Mouse (Mus musculus): ENCODE results near the gene Spsb1. TPM values are rescaled to one million over a fixed set of nuclear protein-coding genes. Genes with fewer than 3 reads are reported as not detected.

Spsb1 gene
- 10 to 100 TPM; 22.5 to 28.0 TPM for total RNA-seq (2021)
- long read RNA-seq, experiment 1, transcript Spsb1-201 (3 exons, 3,092 nt), result major isoform, 11 of 21 reads
- long read RNA-seq, experiment 1, partial matches to known transcripts, result 0 of 21 reads
- long read RNA-seq, experiment 1, other reads (novel, unspliced or antisense), result 10 of 21 reads
- long read RNA-seq, experiment 2, transcript Spsb1-201 (3 exons, 3,092 nt), result major isoform, 14 of 21 reads
- long read RNA-seq, experiment 2, partial matches to known transcripts, result 0 of 21 reads
- long read RNA-seq, experiment 2, other reads (novel, unspliced or antisense), result 6 of 21 reads

GRCm38 (mm10) chr4:149954893-149955439 lies at the start of gene Spsb1:
Spsb1 (minus strand) TSS chr4:149955043.
- DNase-seq (ENCODE audit: low spot score in 2 of 2), result peak; percentile 96 to 98

DNA sequence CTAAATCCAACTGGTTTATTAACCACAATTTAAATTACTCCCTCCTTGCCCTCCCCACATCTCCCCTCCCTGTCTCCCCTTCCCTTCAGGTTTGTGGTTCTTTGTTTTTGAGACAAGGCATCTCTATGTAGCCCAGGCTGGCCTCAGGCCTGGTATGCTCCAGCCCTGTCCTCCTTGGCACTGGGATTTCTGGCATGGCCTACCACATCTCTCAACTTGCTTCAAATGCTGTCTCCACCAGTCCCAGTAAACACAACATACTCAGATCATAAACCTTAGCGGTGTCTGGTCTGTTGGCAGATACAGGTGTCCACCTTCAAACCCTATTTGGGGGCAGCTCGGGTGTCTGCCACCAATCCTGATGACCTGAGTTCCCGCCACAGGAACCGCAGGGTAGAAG lies 48.8 kb upstream of the Spsb1 start:
- no peak for DNase-seq (ENCODE audit: low spot score in 2 of 2)

GRCm38 (mm10) chr4:150003021-150003580 lies 48.3 kb upstream of the Spsb1 start:
- peak in 1 of 2 experiments; percentile 57 for DNase-seq (ENCODE audit: low spot score in 2 of 2)

DNA sequence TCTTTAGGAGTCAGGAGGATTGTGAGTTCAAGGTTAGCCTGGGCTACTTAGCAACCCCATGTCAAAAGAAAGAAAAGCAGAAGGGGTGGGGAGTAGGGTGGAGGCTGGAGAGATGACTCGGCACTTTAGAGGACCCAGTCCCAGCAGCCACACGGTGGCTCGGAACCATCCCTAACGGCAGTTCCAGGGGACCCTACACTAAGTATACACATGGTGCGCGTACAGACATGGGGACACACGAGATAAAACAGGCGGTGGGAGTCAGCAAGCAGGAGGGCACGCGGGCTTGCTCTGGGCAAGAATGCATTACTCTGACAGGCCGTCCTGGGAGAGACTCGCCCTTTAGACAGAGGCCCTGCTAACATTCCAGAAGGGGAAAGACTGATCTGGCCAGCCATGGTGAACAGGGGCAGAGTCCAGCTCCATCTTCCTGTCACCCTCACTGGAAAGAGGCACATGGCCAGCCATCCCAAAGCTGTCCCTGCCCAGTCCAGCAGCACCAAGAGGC lies 47.2 kb upstream of the Spsb1 start:
- DNase-seq (ENCODE audit: low spot score in 2 of 2), result no peak

- no peak for DNase-seq (ENCODE audit: low spot score in 2 of 2)
Observed at GRCm38 (mm10) chr4:150001221-150001860, 46.5 kb upstream of the Spsb1 start.

DNA sequence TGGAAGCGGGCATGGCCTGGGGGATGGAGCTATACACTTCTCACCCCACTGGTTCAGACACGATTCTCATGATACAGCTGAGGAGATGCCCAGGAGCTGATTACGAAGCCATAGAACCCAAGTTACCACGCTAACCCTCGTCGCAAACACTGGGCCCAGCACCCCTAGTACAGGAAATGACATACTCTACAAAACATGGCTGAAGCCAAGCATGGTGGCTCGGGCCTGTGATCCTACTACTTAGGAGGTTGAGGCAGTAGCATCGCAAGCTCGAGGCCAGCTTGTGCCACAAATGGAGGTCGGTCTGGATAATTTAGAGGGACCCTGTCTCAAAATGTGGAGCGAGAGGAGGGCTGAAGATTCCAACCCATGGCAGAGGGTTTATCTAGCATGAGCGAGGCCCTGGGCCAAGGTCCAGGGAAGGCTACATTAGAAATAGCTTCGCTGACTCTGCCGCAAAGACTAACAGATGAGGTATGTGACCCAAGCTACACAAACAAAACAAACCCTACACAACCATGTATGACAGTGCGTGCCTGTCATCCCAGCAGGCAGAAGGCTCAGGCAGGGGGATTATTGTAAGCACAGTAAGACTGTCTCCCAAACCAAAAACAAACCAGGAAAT lies 45.2 kb upstream of the Spsb1 start:
- no peak for DNase-seq (ENCODE audit: low spot score in 2 of 2)

- no peak for DNase-seq (ENCODE audit: low spot score in 2 of 2)
Observed at GRCm38 (mm10) chr4:149999510-149999900, 44.7 kb upstream of the Spsb1 start.

GRCm38 (mm10) chr4:149998786-149999509 lies 44.1 kb upstream of the Spsb1 start:
- DNase-seq (ENCODE audit: low spot score in 2 of 2), result no peak

DNA sequence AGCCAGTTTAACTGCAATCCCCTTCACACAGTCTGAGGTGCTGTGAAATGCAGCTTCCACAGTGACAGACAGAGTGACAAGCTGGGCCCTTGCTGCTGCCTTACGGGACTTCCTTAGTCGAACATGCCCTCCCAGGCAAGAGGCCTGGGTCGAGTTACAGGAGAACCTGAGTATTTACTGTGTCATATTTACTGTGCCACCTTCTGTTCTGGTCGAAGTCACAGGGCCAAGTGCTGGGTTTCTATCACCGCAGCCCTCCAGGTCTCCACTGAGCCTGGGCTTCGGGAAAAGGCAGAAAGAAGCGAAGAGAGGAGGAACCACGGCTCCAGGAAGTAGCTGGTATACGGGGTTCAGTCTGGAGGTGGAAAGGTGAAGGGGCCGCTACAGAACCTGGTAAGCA lies 43.2 kb upstream of the Spsb1 start:
- no peak for DNase-seq (ENCODE audit: low spot score in 2 of 2)

GRCm38 (mm10) chr4:149996440-149996839 lies 41.6 kb upstream of the Spsb1 start:
- no peak for DNase-seq (ENCODE audit: low spot score in 2 of 2)

DNA sequence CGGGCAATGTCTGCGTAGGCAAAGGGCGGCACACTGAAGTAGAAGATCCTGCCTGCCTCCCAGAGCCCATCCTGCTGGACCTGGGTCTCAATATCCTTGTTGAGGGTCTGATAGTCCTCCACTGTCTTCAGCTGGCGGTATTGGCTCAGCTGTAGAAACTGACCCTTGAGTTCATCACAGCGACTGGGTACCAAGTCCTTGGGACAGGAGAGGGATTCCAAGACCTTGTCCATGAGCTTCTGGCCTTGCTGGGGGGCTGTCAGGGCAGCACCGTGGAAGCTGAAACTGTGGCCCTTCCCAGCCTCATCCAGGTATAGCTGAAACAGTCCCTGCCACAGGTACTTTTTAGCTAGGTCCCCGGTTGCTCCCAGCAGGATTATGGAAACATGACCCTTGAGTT lies 41.1 kb upstream of the Spsb1 start:
- DNase-seq (ENCODE audit: low spot score in 2 of 2), result no peak

GRCm38 (mm10) chr4:149994218-149994617 lies 39.4 kb upstream of the Spsb1 start:
- no peak for DNase-seq (ENCODE audit: low spot score in 2 of 2)

DNA sequence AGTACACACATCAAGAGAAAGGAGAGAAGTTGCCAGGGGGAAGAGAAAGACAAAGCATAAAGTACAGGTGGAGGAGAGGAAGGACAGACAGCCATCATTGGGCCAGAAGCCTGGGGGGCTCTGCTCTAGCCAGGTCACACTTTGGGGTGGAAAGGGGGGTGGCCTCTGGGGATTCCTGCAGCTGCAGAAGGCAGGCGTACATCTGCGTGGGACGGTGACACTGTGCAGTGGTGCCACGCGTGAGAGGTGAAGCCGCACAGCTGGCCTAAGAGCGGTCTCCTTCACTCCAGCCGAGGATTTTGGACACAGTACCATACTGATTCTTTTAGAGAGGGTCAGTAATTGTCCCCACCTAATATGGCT lies 37.8 kb upstream of the Spsb1 start:
- no peak for DNase-seq (ENCODE audit: low spot score in 2 of 2)

- no peak for DNase-seq (ENCODE audit: low spot score in 2 of 2)
Observed at GRCm38 (mm10) chr4:149991755-149992669, 37.2 kb upstream of the Spsb1 start.

GRCm38 (mm10) chr4:149990954-149991633 lies 36.3 kb upstream of the Spsb1 start:
- no peak for DNase-seq (ENCODE audit: low spot score in 2 of 2)

- peak in 1 of 2 experiments; percentile 61 for DNase-seq (ENCODE audit: low spot score in 2 of 2)
Observed at GRCm38 (mm10) chr4:149990212-149990953, 35.5 kb upstream of the Spsb1 start.

- DNase-seq (ENCODE audit: low spot score in 2 of 2), result peak; percentile 74 to 89
Observed at GRCm38 (mm10) chr4:149988931-149989556, 34.2 kb upstream of the Spsb1 start.

DNA sequence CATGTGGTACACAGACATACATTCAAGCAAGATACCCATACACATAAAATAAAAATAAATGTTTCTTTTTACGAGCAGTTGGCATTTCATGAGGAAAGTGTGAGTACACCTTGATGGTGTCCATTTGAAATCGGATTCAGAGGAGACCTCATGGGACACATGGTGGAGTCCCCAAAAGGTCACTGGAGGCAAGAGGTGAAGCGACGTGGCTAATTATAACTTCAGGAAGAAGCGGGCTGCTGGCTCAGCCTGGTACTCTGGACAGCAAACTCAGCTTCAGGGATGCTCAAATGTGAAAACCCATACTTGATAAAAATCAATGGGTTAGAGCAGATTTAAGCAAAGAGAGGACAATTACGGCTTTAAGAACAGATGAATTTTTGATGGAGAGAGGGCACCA lies 33.5 kb upstream of the Spsb1 start:
- DNase-seq (ENCODE audit: low spot score in 2 of 2), result no peak
